Mouse (Mus musculus) macrophage (primary cell): Measurements from ENCODE around the gene Ccnf. TPM values are rescaled to one million over a fixed set of nuclear protein-coding genes. Genes with fewer than 3 reads are reported as not detected.
A peak's percentile ranks its signal among the peaks of the same experiment; 100 is the strongest.

ENCODE experiments used
- H3K27ac ChIP-seq: fragments of 350-480 bp; formaldehyde crosslinking; 2 replicates; pipeline ENCODE4 v1.9.0; 2021
- H3K36me3 ChIP-seq: fragments of 350-480 bp; formaldehyde crosslinking; 2 replicates; pipeline ENCODE4 v1.9.0; 2021; ENCODE audit errors: inconsistent target
- H3K4me3 ChIP-seq: fragments of 350-480 bp; formaldehyde crosslinking; 2 replicates; pipeline ENCODE4 v1.9.0; 2021; ENCODE audit errors: inconsistent target
- H3K79me2 ChIP-seq: fragments of 350-480 bp; formaldehyde crosslinking; 2 replicates; pipeline ENCODE4 v1.9.0; 2021; ENCODE audit errors: inconsistent target
- WGBS: methylation state at CpG from one replicate; pipeline ENCODE4 v1.1.7; 2026; ENCODE audit warnings: inconsistent platforms; ENCODE audit not compliant: missing documents; 5-methylcytosine and 5-hydroxymethylcytosine counted together
- polyA plus RNA-seq: library from polyadenylated mRNA; stranded (reverse); fragments of 250-400 nt; gene quantifications from 3 replicates; pipeline ENCODE4 v1.2.4, GENCODE M21; 2018; ENCODE audit warnings: inconsistent platforms
- total RNA-seq, 78 experiments: library from RNA; depleted of rRNA; stranded (reverse); fragments of 250-400 nt; gene quantifications; 1 replicate in 9 of 78; 2 replicates in 24 of 78; 3 replicates in 43 of 78; 4 replicates in 2 of 78; pipeline ENCODE4 v1.2.4; 2018; ENCODE audit warnings: inconsistent platforms in 56 of 78

Ccnf gene
- 10 to 100 TPM in 14 of 26 experiments, 1 to 10 TPM in 12; 2.0 to 59.8 (median 10.3) TPM for total RNA-seq (2018; cell fraction: chromatin; rRNA removed)
- total RNA-seq (2018; cell fraction: cytosol; rRNA removed), result 1 to 10 TPM in 24 of 26 experiments, under 1 TPM in 2; 0.62 to 5.2 (median 1.9) TPM
- total RNA-seq (2018; cell fraction: nucleus; rRNA removed), result 10 to 100 TPM in 3 of 26 experiments, 1 to 10 TPM in 23; 1.1 to 37.4 (median 6.2) TPM
- polyA plus RNA-seq, result 1.3 to 5.7 TPM (median 3.2 TPM) in 3 replicates

GRCm38 (mm10) chr17:24251320-24252069 is at the start of gene Ccnf:
Gene Ccnf (minus strand): TSS chr17:24251484.
- peak within 1 kb of the TSS; percentile 89 for H3K27ac ChIP-seq
- under 1% methylated on average over 47 of the region's 48 CpGs for WGBS
- peak within 1 kb of the TSS; percentile 86 for H3K4me3 ChIP-seq

GRCm38 (mm10) chr17:24300651-24301050 is 49.4 kb upstream of the Ccnf start:
- Histone ChIP-seq H3K79me2 (no peaks in the 10 kb centered on the region), H3K36me3 (no peaks in the 10 kb centered on the region), H3K27ac (no peak overlapping the region), H3K4me3 (no peak overlapping the region)
- WGBS, result 95% methylated on average over 4 of the region's 4 CpGs

More at GRCm38 (mm10) chr17:24251320-24252069, at the start of gene Ccnf:
- Histone ChIP-seq H3K36me3 (no peaks in the 10 kb centered on the region), H3K79me2 (peaks cover 42% of the 10 kb centered on the region)

- Histone ChIP-seq H3K36me3 (no peaks in the 10 kb centered on the region), H3K4me3 (no peak overlapping the region), H3K79me2 (no peaks in the 10 kb centered on the region), H3K27ac (no peak overlapping the region)
- 52% methylated on average over 5 of the region's 5 CpGs for WGBS
Observed at GRCm38 (mm10) chr17:24289338-24289737, 38.1 kb upstream of the Ccnf start.

GRCm38 (mm10) chr17:24288477-24288876 is 37.2 kb upstream of the Ccnf start:
- H3K79me2 ChIP-seq, result no peaks in the 10 kb centered on the region

GRCm38 (mm10) chr17:24285680-24286079 is 34.4 kb upstream of the Ccnf start:
- Histone ChIP-seq H3K27ac (no peak overlapping the region), H3K36me3 (no peaks in the 10 kb centered on the region), H3K79me2 (no peaks in the 10 kb centered on the region), H3K4me3 (no peak overlapping the region)
- 42% methylated on average over 3 of the region's 3 CpGs for WGBS

More at GRCm38 (mm10) chr17:24288477-24288876, 37.2 kb upstream of the Ccnf start:
- Histone ChIP-seq H3K36me3 (no peaks in the 10 kb centered on the region), H3K27ac (no peak overlapping the region), H3K4me3 (no peak overlapping the region)
- WGBS, result 71% methylated on average over 9 of the region's 9 CpGs

- peak overlapping the region; percentile 40 for H3K27ac ChIP-seq
- no peaks in the 10 kb centered on the region for H3K36me3 ChIP-seq
- WGBS, result 72% methylated on average over 9 of the region's 9 CpGs
- H3K4me3 ChIP-seq, result no peak overlapping the region
- H3K79me2 ChIP-seq, result no peaks in the 10 kb centered on the region
Observed at GRCm38 (mm10) chr17:24283266-24283818, 32.1 kb upstream of the Ccnf start.

GRCm38 (mm10) chr17:24282637-24283036 is 31.4 kb upstream of the Ccnf start:
- H3K27ac ChIP-seq, result peak overlapping the region; percentile 40
- WGBS, result 96% methylated on average over 3 of the region's 4 CpGs
- H3K4me3 ChIP-seq, result no peak overlapping the region
- H3K36me3 ChIP-seq, result no peaks in the 10 kb centered on the region
- H3K79me2 ChIP-seq, result no peaks in the 10 kb centered on the region

- no peak overlapping the region for H3K4me3 ChIP-seq
- no peak overlapping the region for H3K27ac ChIP-seq
- no peaks in the 10 kb centered on the region for H3K36me3 ChIP-seq
- 94% methylated on average over 4 of the region's 4 CpGs for WGBS
- H3K79me2 ChIP-seq, result no peaks in the 10 kb centered on the region
Observed at GRCm38 (mm10) chr17:24279907-24280306, 28.6 kb upstream of the Ccnf start.

GRCm38 (mm10) chr17:24267133-24267532 is 15.8 kb upstream of the Ccnf start:
- no peak overlapping the region for H3K4me3 ChIP-seq
- 92% methylated on average over 1 of the region's 1 CpGs for WGBS
- no peaks in the 10 kb centered on the region for H3K79me2 ChIP-seq
- H3K27ac ChIP-seq, result no peak overlapping the region
- no peaks in the 10 kb centered on the region for H3K36me3 ChIP-seq

- no peaks in the 10 kb centered on the region for H3K79me2 ChIP-seq
- WGBS, result 91% methylated on average over 2 of the region's 2 CpGs
- H3K36me3 ChIP-seq, result no peaks in the 10 kb centered on the region
- no peak overlapping the region for H3K27ac ChIP-seq
- no peak overlapping the region for H3K4me3 ChIP-seq
Observed at GRCm38 (mm10) chr17:24264766-24265165, 13.5 kb upstream of the Ccnf start.

- WGBS, result 2% methylated on average over 4 of the region's 4 CpGs
- Histone ChIP-seq H3K27ac (peak overlapping the region; percentile 68), H3K36me3 (no peaks in the 10 kb centered on the region), H3K4me3 (no peak overlapping the region), H3K79me2 (no peaks in the 10 kb centered on the region)
Observed at GRCm38 (mm10) chr17:24260516-24260915, 9.2 kb upstream of the Ccnf start.

- WGBS, result 0% methylated on average over 3 of the region's 5 CpGs
- H3K79me2 ChIP-seq, result no peaks in the 10 kb centered on the region
- H3K4me3 ChIP-seq, result no peak overlapping the region
- H3K27ac ChIP-seq, result peak overlapping the region; percentile 68
- no peaks in the 10 kb centered on the region for H3K36me3 ChIP-seq
Observed at GRCm38 (mm10) chr17:24259702-24260101, 8.4 kb upstream of the Ccnf start.

GRCm38 (mm10) chr17:24258981-24259380 is 7.7 kb upstream of the Ccnf start:
- H3K4me3 ChIP-seq, result no peak overlapping the region
- no peaks in the 10 kb centered on the region for H3K79me2 ChIP-seq
- H3K36me3 ChIP-seq, result no peaks in the 10 kb centered on the region
- no peak overlapping the region for H3K27ac ChIP-seq
- WGBS, result 49% methylated on average over 3 of the region's 4 CpGs

- H3K4me3 ChIP-seq, result no peak overlapping the region
- no peaks in the 10 kb centered on the region for H3K36me3 ChIP-seq
- H3K27ac ChIP-seq, result peak overlapping the region; percentile 89
- WGBS, result 94% methylated on average over 2 of the region's 2 CpGs
- peaks cover 35% of the 10 kb centered on the region for H3K79me2 ChIP-seq
Observed at GRCm38 (mm10) chr17:24252329-24252728, 1.0 kb upstream of the Ccnf start.

GRCm38 (mm10) chr17:24250988-24251319 is 330 bp downstream of the Ccnf start:
- Histone ChIP-seq H3K36me3 (no peaks in the 10 kb centered on the region), H3K79me2 (peaks cover 45% of the 10 kb centered on the region), H3K4me3 (peak overlapping the region; percentile 86), H3K27ac (peak overlapping the region; percentile 72)
- WGBS, result under 1% methylated on average over 32 of the region's 32 CpGs
